23 mouse cellular contexts compared by ENCODE assay signal in the genomic region with DNA sequence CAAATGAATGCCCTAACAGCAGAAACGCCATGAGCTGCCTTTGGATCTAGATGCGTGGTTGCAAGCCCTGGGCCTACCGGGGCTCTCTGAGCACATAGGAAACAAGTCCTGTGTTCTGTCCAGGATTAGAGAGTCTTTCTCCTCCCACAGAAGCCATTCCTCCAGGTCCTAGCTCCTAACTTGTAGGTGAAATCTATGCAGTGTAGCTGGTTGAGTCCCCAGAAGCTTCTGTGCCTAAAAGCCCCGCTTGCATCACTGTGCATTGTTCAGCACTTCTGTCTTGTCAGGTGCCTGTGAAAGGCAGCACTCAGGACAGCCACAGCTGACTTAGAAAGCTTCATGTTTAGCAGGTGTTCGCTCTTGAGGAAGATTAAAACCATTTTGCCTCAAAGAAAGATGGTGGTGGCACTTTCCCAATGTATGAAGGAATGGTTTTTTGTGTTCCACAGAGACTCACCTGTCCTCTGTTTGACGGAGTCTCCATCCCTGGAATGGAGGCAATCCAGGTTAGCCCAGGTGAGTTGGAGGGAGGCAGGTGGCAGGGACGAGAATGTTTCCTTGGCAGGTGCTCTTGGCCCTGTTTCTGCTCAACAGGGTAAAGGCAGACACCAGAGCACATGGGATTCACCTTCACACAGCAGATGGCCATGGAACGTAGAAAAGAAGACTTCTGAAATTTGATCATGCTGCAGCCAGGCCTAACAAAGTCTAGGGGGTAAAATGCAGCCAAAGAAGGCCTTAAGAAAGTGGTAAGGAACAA.
DNase-seq lines count a peak whose midpoint lies in the region.
"Had no signal": no experiment of that assay in that cellular context is flagged by ENCODE, and none has a peak within 500 bp of the region (broad histone marks: within the 10 kb centered on the region; RNA-seq: fewer than 3 reads in every experiment).

No protein-coding gene starts in this region.

- H3K4me3 ChIP-seq in heart, embryonic 10.5 days = no peak overlapping the region
- H3K4me3 ChIP-seq: forebrain, embryonic 10.5 days; intestine, embryonic 15.5 days; left cerebral cortex, adult 2 months; liver, embryonic 15.5 days; lung, embryonic 15.5 days; midbrain, embryonic 15.5 days; myocyte had no signal

- H3K4me1 ChIP-seq in heart, embryonic 10.5 days = peaks cover 24% of the 10 kb centered on the region
- H3K4me1 ChIP-seq: forebrain, embryonic 10.5 days; intestine, embryonic 15.5 days; liver, embryonic 15.5 days; midbrain, embryonic 15.5 days had no signal

- H3K27me3 ChIP-seq in heart, embryonic 10.5 days (ENCODE audit: insufficient read depth, poor library complexity, severe bottlenecking) = no peaks in the 10 kb centered on the region
- H3K27me3 ChIP-seq: intestine, embryonic 15.5 days; liver, embryonic 15.5 days; lung, embryonic 15.5 days; midbrain, embryonic 15.5 days had no signal

- H3K27ac ChIP-seq in heart, embryonic 10.5 days = no peak overlapping the region
- H3K27ac ChIP-seq: forebrain, embryonic 10.5 days; hindbrain, embryonic 14.5 days; intestine, embryonic 15.5 days; left cerebral cortex, adult 2 months; liver, embryonic 15.5 days; lung, embryonic 15.5 days; midbrain, embryonic 15.5 days had no signal

- no peaks in the 10 kb centered on the region for H3K36me3 ChIP-seq in heart, embryonic 10.5 days
- H3K36me3 ChIP-seq: forebrain, embryonic 10.5 days; intestine, embryonic 15.5 days; liver, embryonic 15.5 days; lung, embryonic 15.5 days; midbrain, embryonic 15.5 days had no signal

- WGBS in heart, embryonic 10.5 days = 86% methylated on average over 8 of the region's 8 CpGs

- no peaks in the 10 kb centered on the region for H3K9me3 ChIP-seq in heart, embryonic 10.5 days
- H3K9me3 ChIP-seq: forebrain, embryonic 10.5 days; intestine, embryonic 15.5 days; liver, embryonic 15.5 days; lung, embryonic 15.5 days; midbrain, embryonic 15.5 days had no signal

- DNase-seq in heart, embryonic 10.5 days (ENCODE audit: low spot score) = peak; percentile 41
- no peak for DNase-seq in heart, postnatal 4 days
- peak; percentile 82 for DNase-seq in brain, adult 2 months (ENCODE audit: low read depth, low spot score)
- DNase-seq in cerebellum, adult 18-20 months = peak; percentile 61 to 64
- peak; percentile 64 to 73 for DNase-seq in cerebellum, postnatal 14 days
- no peak for DNase-seq in thymus, postnatal 25 days
- DNase-seq in kidney, postnatal 25 days = no peak
- DNase-seq: adrenal gland, adult 2 months; gastrocnemius, postnatal 14 days; heart, postnatal 14 days; kidney, postnatal 4 days; lung, postnatal 4 days; right cerebral cortex, adult 18-20 months; right cerebral cortex, postnatal 4 days; thymus, postnatal 14 days had no signal

Comparison
In these comparisons a context has a peak if more than half of its experiments do, and no peak if none do; other contexts are left out.
1. DNase-seq: peak in heart, embryonic 10.5 days (single experiment), brain, adult 2 months (single experiment), cerebellum, adult 18-20 months (2 of 2) and cerebellum, postnatal 14 days (2 of 2); none in heart, postnatal 4 days (single experiment), thymus, postnatal 25 days (single experiment) and kidney, postnatal 25 days (0 of 2).